Mouse (Mus musculus) cerebellum, adult 2 months (tissue): Measurements from ENCODE around the gene Iqca. TPM values are rescaled to one million over a fixed set of nuclear protein-coding genes. Genes with fewer than 3 reads are reported as not detected.

ENCODE experiments used
- DNase-seq, 2 experiments: peaks; one replicate each; pipeline ENCODE4 v3.0.0; 2021
- H3K27ac ChIP-seq: fragments of 200-500 bp; 2 replicates; pipeline ENCODE4 v1.5.1; 2012; ENCODE audit warnings: low read length, control low read depth, inconsistent platforms; ENCODE audit not compliant: insufficient read depth
- H3K27me3 ChIP-seq: fragments of 200-500 bp; 2 replicates; pipeline ENCODE4 v1.6.1; 2012; ENCODE audit warnings: inconsistent platforms, mild to moderate bottlenecking, low read length, moderate library complexity; ENCODE audit not compliant: control insufficient read depth, insufficient read depth
- H3K4me1 ChIP-seq: fragments of 200-500 bp; 2 replicates; pipeline ENCODE4 v1.6.1; 2011; ENCODE audit warnings: low read length; ENCODE audit not compliant: control insufficient read depth, insufficient read depth
- H3K4me3 ChIP-seq: fragments of 200-500 bp; replicated peaks from 2 replicates; pipeline ENCODE3; 2011; ENCODE audit warnings: mild to moderate bottlenecking, low read depth, low read length, control low read depth; ENCODE audit not compliant: insufficient read depth
- CTCF ChIP-seq: fragments of 200-500 bp; IDR thresholded peaks from 2 replicates; pipeline ENCODE4 v1.5.1; 2011; ENCODE audit warnings: low read depth, mild to moderate bottlenecking, control low read depth, low read length, moderate library complexity, borderline replicate concordance; ENCODE audit not compliant: insufficient read depth
- POLR2A ChIP-seq: fragments of 200-500 bp; IDR thresholded peaks from 2 replicates; pipeline ENCODE4 v1.6.1; 2011; ENCODE audit warnings: low read length, control low read depth, borderline replicate concordance; ENCODE audit not compliant: insufficient read depth
- WGBS: fragments of 180-500 bp; shearing (Covaris S2); methylation state at CpG from one replicate; pipeline ENCODE4 v1.1.7; 2018; 5-methylcytosine and 5-hydroxymethylcytosine counted together
- polyA plus RNA-seq: library from polyadenylated mRNA; depleted of rRNA; stranded (reverse); fragments of >200 nt; gene quantifications from 2 replicates; pipeline ENCODE4 v1.2.3, GENCODE M21; 2012

Gene Iqca
- polyA plus RNA-seq, 1 experiment: 0.29 TPM

GRCm38 (mm10) chr1:90182521-90182920 lies 29.3 kb upstream of the Iqca start:
- no peaks in the 10 kb centered on the region for H3K27me3 ChIP-seq
- no peak for DNase-seq
- no peaks in the 10 kb centered on the region for H3K4me1 ChIP-seq
- TF ChIP-seq CTCF: no peak
- no peak for TF ChIP-seq POLR2A
- no peak overlapping the region for H3K27ac ChIP-seq
- H3K4me3 ChIP-seq: no peak overlapping the region
- WGBS: 38% methylated on average over 5 of the region's 5 CpGs

GRCm38 (mm10) chr1:90180966-90181699 lies 27.9 kb upstream of the Iqca start:
- H3K4me1 ChIP-seq: no peaks in the 10 kb centered on the region
- no peak for DNase-seq
- no peak for TF ChIP-seq CTCF
- no peak for TF ChIP-seq POLR2A
- no peak overlapping the region for H3K27ac ChIP-seq
- 83% methylated on average over 12 of the region's 12 CpGs for WGBS
- no peak overlapping the region for H3K4me3 ChIP-seq
- H3K27me3 ChIP-seq: no peaks in the 10 kb centered on the region

GRCm38 (mm10) chr1:90180479-90180878 lies 27.3 kb upstream of the Iqca start:
- TF ChIP-seq CTCF (no peak), POLR2A (no peak)
- Histone ChIP-seq H3K27me3 (no peaks in the 10 kb centered on the region), H3K27ac (no peak overlapping the region), H3K4me3 (no peak overlapping the region), H3K4me1 (no peaks in the 10 kb centered on the region)
- DNase-seq: no peak
- 76% methylated on average over 7 of the region's 7 CpGs for WGBS

GRCm38 (mm10) chr1:90177978-90178377 lies 24.8 kb upstream of the Iqca start:
- H3K27ac ChIP-seq: no peak overlapping the region
- no peak for DNase-seq
- no peak overlapping the region for H3K4me3 ChIP-seq
- TF ChIP-seq CTCF: no peak
- no peak for TF ChIP-seq POLR2A
- no peaks in the 10 kb centered on the region for H3K27me3 ChIP-seq
- WGBS: 85% methylated on average over 5 of the region's 5 CpGs
- H3K4me1 ChIP-seq: no peaks in the 10 kb centered on the region

- Histone ChIP-seq H3K27me3 (no peaks in the 10 kb centered on the region), H3K27ac (no peak overlapping the region), H3K4me3 (no peak overlapping the region), H3K4me1 (no peaks in the 10 kb centered on the region)
- TF ChIP-seq POLR2A: no peak
- TF ChIP-seq CTCF: no peak
- DNase-seq: no peak
These were observed 24.4 kb upstream of the Iqca start for GRCm38 (mm10) chr1:90177565-90177964.

GRCm38 (mm10) chr1:90176223-90176622 lies 23.0 kb upstream of the Iqca start:
- H3K4me1 ChIP-seq: no peaks in the 10 kb centered on the region
- TF ChIP-seq CTCF (no peak), POLR2A (no peak)
- DNase-seq: no peak
- no peaks in the 10 kb centered on the region for H3K27me3 ChIP-seq
- WGBS: 36% methylated on average over 7 of the region's 7 CpGs
- H3K4me3 ChIP-seq: no peak overlapping the region
- no peak overlapping the region for H3K27ac ChIP-seq

GRCm38 (mm10) chr1:90174338-90174737 lies 21.1 kb upstream of the Iqca start:
- 53% methylated on average over 8 of the region's 8 CpGs for WGBS
- no peak overlapping the region for H3K27ac ChIP-seq
- DNase-seq: no peak

GRCm38 (mm10) chr1:90164319-90164718 lies 11.1 kb upstream of the Iqca start:
- WGBS: 35% methylated on average over 3 of the region's 3 CpGs
- DNase-seq: no peak
- Histone ChIP-seq H3K27me3 (no peaks in the 10 kb centered on the region), H3K4me1 (no peaks in the 10 kb centered on the region), H3K27ac (no peak overlapping the region), H3K4me3 (no peak overlapping the region)
- no peak for TF ChIP-seq CTCF
- TF ChIP-seq POLR2A: no peak

More at GRCm38 (mm10) chr1:90174338-90174737, 21.1 kb upstream of the Iqca start:
- Histone ChIP-seq H3K27me3 (no peaks in the 10 kb centered on the region), H3K4me3 (no peak overlapping the region), H3K4me1 (no peaks in the 10 kb centered on the region)
- TF ChIP-seq CTCF: no peak

- DNase-seq: no peak
- TF ChIP-seq POLR2A: no peak
- TF ChIP-seq CTCF: no peak
- H3K27ac ChIP-seq: no peak overlapping the region
- H3K4me1 ChIP-seq: no peaks in the 10 kb centered on the region
- H3K27me3 ChIP-seq: no peaks in the 10 kb centered on the region
- WGBS: 85% methylated on average over 7 of the region's 7 CpGs
- H3K4me3 ChIP-seq: no peak overlapping the region
These were observed 10.0 kb upstream of the Iqca start for GRCm38 (mm10) chr1:90163161-90163560.
